Mouse (Mus musculus) heart, embryonic 16.5 days (tissue): ENCODE measurements at regions not wholly inside any gene's neighbourhood (a gene's known extent, or its start where the extent isn't known, plus 50 kb on each side); places are given as distances from the start of the nearest gene placed in this dataset.

Experiments
- ATAC-seq: fragments of 200-750 bp; cut with Nextera tagmentation; replicated peaks from 2 replicates; pipeline ENCODE4 v1.8.0; 2017; ENCODE audit warnings: moderate number of reproducible peaks; ENCODE audit not compliant: insufficient read depth, low FRiP score; ENCODE audit errors: extremely low read depth
- H3K27ac ChIP-seq: fragments of 300-500 bp; sonication (generic); 2 replicates; pipeline ENCODE4 v1.5.1; 2014; ENCODE audit warnings: mild to moderate bottlenecking, low read length, control low read depth, moderate library complexity
- H3K27me3 ChIP-seq: fragments of 300-500 bp; sonication (generic); 2 replicates; pipeline ENCODE4 v1.6.1; 2014; ENCODE audit warnings: low read length, mixed read lengths; ENCODE audit not compliant: control insufficient read depth, insufficient read depth
- H3K36me3 ChIP-seq: fragments of 300-500 bp; sonication (generic); 2 replicates; pipeline ENCODE4 v1.6.1; 2014; ENCODE audit not compliant: control insufficient read depth, insufficient read depth
- H3K4me1 ChIP-seq: fragments of 300-500 bp; sonication (generic); 2 replicates; pipeline ENCODE4 v1.6.1; 2014; ENCODE audit warnings: low read length, mixed read lengths; ENCODE audit not compliant: control insufficient read depth, insufficient read depth
- H3K4me2 ChIP-seq: fragments of 300-500 bp; sonication (generic); 2 replicates; pipeline ENCODE4 v1.6.1; 2014; ENCODE audit warnings: low read depth, mild to moderate bottlenecking, control low read depth, low read length
- H3K4me3 ChIP-seq: fragments of 300-500 bp; sonication (generic); 2 replicates; pipeline ENCODE4 v1.5.1; 2014; ENCODE audit warnings: mild to moderate bottlenecking, control low read depth, low read length
- H3K9ac ChIP-seq: fragments of 300-500 bp; sonication (generic); 2 replicates; pipeline ENCODE4 v1.6.1; 2014; ENCODE audit warnings: low read length, control low read depth
- H3K9me3 ChIP-seq: fragments of 300-500 bp; sonication (generic); replicated peaks from 2 replicates; pipeline ENCODE4 v1.6.1; 2016; ENCODE audit warnings: low read length; ENCODE audit not compliant: control insufficient read depth
- WGBS: fragments of 180-500 bp; shearing (Covaris S2); extraction: QIAGEN DNeasy Blood & Tissue Kit; methylation state at CpG from one replicate; pipeline ENCODE4 v1.1.7; 2014; 5-methylcytosine and 5-hydroxymethylcytosine counted together

DNA sequence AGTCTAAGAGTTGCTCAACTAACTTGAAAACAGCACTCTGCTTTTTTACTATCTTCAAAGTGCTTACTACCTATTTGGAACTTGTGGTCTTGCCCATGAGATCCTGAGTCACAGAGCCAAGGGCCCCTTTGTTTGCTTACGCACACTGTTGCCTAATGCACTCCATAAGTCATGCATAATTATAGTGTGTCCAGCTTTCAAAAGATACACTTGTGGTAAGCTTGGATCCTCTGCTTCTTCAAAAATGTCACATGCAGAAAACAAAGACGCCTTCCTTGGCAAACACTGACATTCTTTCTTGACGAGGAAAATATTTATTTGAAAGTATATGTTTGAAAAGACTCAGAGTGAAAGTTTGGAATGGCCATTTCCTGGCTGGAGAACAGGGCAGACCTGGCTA lies 2082.3 kb downstream of the 4930444P10Rik start:
- WGBS, result 68% methylated on average over 3 of the region's 3 CpGs
- no peaks in the 10 kb centered on the region for H3K36me3 ChIP-seq
- H3K27ac ChIP-seq, result no peak overlapping the region
- H3K9me3 ChIP-seq, result no peaks in the 10 kb centered on the region
- no peaks in the 10 kb centered on the region for H3K27me3 ChIP-seq
- H3K4me1 ChIP-seq, result no peaks in the 10 kb centered on the region
- no peak overlapping the region for H3K4me2 ChIP-seq
- H3K9ac ChIP-seq, result no peak overlapping the region
- no peak for ATAC-seq
- no peak overlapping the region for H3K4me3 ChIP-seq

DNA sequence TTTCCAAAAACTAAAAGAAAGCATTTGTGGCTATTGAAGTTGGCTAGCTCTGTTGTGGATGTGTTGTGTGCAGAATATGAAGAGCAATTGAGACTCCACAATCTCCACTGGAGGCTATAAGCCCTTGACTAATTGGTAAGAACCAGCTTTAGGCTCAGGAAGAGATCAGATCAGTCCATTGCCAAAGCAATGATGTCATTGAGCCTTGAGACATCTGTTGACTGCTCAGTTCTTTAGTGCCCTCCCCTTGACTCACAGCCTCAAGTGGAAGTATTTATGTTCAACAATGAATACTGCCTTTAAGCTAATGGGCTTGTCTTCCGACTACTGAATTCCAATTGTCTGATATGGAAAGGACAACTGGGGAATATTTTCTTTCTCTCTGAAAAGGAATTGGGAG lies 2090.6 kb downstream of the 4930444P10Rik start:
- Histone ChIP-seq H3K4me3 (no peak overlapping the region), H3K36me3 (no peaks in the 10 kb centered on the region), H3K4me1 (no peaks in the 10 kb centered on the region), H3K4me2 (no peak overlapping the region), H3K9ac (no peak overlapping the region), H3K9me3 (peaks cover 3% of the 10 kb centered on the region), H3K27me3 (no peaks in the 10 kb centered on the region), H3K27ac (no peak overlapping the region)
- ATAC-seq, result no peak
- WGBS, result 45% methylated on average over 1 of the region's 1 CpGs

DNA sequence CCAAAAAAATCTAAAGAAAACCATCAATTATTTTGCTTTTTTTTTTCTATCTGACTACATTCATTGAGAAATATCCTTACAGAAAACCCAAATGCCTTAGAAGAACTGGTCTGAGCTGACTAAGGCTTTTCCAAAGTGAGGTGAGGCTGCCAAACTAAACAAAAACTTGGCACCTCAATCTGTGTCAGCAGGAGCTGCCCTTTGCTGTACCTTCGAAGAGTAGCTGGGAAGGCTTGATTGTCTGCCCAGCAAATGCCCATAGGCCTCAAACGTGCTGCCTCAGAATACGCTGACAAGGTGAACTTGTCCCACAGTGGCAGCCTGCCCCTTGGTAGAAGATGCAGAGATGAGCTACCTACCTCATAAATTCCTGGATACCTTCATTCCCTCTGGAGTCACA lies 2091.7 kb downstream of the 4930444P10Rik start:
- H3K27ac ChIP-seq, result no peak overlapping the region

DNA sequence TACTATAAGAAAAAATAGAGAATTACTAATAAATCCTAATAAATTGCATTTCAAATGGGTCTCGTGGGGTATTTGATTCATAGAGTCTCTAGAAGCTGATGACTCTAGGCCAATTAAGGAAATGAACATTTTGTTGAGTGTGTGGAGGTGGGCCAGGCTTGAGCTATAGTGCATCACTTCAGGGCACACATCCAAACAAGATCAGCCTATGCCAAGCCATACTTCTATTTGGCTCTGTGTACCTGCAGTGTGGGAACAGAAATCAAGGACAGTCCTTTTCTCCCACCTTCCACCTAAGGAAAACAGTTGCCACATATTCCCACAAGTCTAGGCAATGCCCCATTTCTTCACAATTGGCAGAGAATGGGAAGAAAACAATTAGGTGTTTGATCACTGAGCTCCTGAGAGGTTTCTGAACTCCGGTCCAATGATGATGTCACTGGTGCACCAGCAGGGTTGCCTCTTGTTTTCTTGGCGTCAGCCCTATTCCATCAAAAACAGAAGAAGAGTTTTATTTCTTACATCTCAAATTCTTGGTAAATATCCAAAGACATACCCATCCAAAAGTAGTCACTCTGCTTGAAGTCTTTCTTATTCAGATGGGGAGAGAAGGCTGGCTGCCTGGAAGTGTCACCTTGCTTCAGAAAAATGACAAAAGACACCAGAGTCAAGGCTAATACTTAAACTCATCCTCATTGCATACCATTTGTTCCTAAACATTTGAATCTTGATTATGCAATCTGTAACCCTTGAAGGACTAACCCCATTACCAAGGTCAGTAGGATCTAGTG lies 2092.3 kb downstream of the 4930444P10Rik start:
- Histone ChIP-seq H3K27me3 (no peaks in the 10 kb centered on the region), H3K4me2 (no peak overlapping the region), H3K4me1 (no peaks in the 10 kb centered on the region), H3K9ac (no peak overlapping the region), H3K4me3 (no peak overlapping the region), H3K27ac (no peak overlapping the region), H3K36me3 (no peaks in the 10 kb centered on the region), H3K9me3 (peaks cover 3% of the 10 kb centered on the region)
- WGBS, result 68% methylated on average over 3 of the region's 3 CpGs
- no peak for ATAC-seq

More for the DNA sequence above, 2091.7 kb downstream of the 4930444P10Rik start:
- no peaks in the 10 kb centered on the region for H3K36me3 ChIP-seq
- ATAC-seq, result no peak
- WGBS, result 39% methylated on average over 3 of the region's 3 CpGs
- no peaks in the 10 kb centered on the region for H3K27me3 ChIP-seq
- H3K4me1 ChIP-seq, result no peaks in the 10 kb centered on the region
- no peak overlapping the region for H3K9ac ChIP-seq
- H3K4me2 ChIP-seq, result no peak overlapping the region
- peaks cover 3% of the 10 kb centered on the region for H3K9me3 ChIP-seq
- no peak overlapping the region for H3K4me3 ChIP-seq

DNA sequence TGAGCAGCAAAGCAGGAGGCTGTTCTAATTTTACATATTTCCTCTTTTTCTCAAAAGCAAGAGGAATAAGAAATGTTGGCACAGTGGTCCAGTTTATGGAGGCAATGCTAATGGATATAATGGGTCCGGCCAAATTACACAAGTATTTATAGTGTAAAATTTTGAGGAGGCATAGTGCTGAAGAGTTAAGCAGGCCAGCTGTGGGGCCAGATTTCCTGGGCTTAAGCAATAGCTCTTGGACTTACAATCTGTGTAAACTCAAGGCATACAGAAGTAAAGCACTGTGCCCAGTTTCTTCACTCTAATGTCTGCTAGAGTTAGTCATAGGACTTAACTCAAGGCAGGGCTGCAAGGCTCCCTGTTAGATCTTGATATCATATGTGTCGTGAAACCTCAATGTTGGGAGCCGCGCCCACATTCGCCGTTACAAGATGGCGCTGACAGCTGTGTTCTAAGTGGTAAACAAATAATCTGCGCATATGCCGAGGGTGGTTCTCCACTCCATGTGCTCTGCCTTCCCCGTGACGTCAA lies 2094.9 kb downstream of the 4930444P10Rik start:
- WGBS, result 92% methylated on average over 8 of the region's 11 CpGs

DNA sequence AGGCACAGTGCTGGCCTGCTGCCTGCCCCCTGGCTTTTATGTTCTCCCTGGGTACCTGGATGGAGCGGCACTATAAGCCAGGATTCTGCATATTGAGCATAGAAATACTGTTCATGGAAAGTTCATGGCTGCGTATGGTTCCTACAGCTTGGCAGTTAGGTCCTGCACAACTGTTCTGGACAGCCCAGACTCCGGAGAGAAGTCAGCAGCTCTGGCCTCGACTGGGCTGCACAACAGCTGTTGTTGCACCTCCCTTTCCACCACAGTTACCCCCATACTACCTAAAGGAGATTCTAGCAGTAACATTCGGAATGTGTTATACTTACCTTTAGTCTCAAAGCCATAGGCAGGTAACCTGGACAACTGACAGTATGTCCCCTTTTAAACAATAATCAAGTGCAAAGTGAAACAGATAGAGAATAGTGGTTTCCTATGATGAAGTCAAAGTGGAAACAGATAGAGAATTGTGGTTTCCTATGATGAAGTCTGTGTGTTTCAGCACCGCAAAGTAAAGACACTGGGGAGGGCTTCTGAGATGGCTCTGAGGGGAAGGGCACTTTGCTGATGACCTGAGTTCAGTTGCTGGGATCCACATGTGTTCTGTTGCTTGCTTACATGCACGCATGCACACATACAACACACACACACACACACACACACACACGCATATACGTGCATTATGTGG lies 2099.2 kb downstream of the 4930444P10Rik start:
- no peak overlapping the region for H3K9ac ChIP-seq
- ATAC-seq, result no peak
- H3K9me3 ChIP-seq, result no peaks in the 10 kb centered on the region; the same call in 1 of the 2 replicates
- no peaks in the 10 kb centered on the region for H3K4me1 ChIP-seq
- WGBS, result 83% methylated on average over 9 of the region's 9 CpGs
- H3K27ac ChIP-seq, result no peak overlapping the region
- no peaks in the 10 kb centered on the region for H3K36me3 ChIP-seq
- H3K27me3 ChIP-seq, result no peaks in the 10 kb centered on the region
- H3K4me2 ChIP-seq, result no peak overlapping the region
- no peak overlapping the region for H3K4me3 ChIP-seq

More for the DNA sequence above, 2094.9 kb downstream of the 4930444P10Rik start:
- no peak overlapping the region for H3K4me2 ChIP-seq
- no peaks in the 10 kb centered on the region for H3K36me3 ChIP-seq
- H3K4me1 ChIP-seq, result no peaks in the 10 kb centered on the region
- no peak overlapping the region for H3K9ac ChIP-seq
- no peak for ATAC-seq
- H3K27me3 ChIP-seq, result no peaks in the 10 kb centered on the region
- H3K27ac ChIP-seq, result no peak overlapping the region
- peaks cover 3% of the 10 kb centered on the region for H3K9me3 ChIP-seq
- H3K4me3 ChIP-seq, result no peak overlapping the region

DNA sequence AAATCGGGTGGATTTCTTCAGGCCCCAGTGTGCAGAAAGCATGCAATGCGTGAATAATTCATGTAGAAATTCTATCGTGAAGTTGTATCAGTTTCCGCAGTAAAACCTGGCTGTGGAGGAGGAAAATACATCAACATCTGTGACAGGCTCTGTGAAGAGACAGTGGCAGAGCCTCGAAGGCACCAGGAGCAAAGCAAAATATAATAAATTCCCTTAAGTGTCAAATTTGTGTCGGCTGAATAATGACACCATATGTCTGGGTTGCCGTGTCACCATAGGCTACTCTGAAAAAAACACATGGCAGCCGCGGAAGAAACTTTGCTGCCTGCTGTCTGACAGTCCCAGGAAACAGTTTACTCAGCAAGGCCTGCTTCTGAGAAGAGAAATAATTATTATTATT lies 2100.1 kb downstream of the 4930444P10Rik start:
- 73% methylated on average over 9 of the region's 9 CpGs for WGBS
- no peak overlapping the region for H3K4me2 ChIP-seq
- H3K27me3 ChIP-seq, result no peaks in the 10 kb centered on the region
- H3K36me3 ChIP-seq, result no peaks in the 10 kb centered on the region
- no peak overlapping the region for H3K27ac ChIP-seq
- no peaks in the 10 kb centered on the region for H3K4me1 ChIP-seq
- no peaks in the 10 kb centered on the region for H3K9me3 ChIP-seq
- no peak for ATAC-seq
- H3K4me3 ChIP-seq, result no peak overlapping the region
- H3K9ac ChIP-seq, result no peak overlapping the region

DNA sequence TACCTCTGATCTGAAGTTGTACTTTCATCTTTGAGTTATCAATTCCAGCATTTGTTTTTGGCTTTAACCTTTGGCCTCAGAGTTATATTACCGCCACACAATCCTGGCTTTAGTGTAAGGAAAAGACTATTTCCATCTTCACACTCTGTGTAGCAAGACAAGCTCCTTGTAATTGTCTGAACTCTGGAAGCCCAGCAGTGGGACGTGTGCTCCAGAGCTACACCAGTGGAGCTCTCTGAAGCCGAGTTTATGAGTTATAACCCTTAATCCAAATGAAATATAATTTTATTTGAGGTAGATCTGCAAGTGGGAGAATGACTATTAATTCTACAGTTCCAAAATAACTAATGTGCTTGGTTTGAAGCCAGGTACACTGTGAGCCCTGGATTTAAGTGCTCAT lies 2103.8 kb downstream of the 4930444P10Rik start:
- H3K9ac ChIP-seq, result no peak overlapping the region
- no peak for ATAC-seq
- H3K4me2 ChIP-seq, result no peak overlapping the region
- no peaks in the 10 kb centered on the region for H3K36me3 ChIP-seq
- H3K27me3 ChIP-seq, result no peaks in the 10 kb centered on the region
- H3K27ac ChIP-seq, result no peak overlapping the region
- 64% methylated on average over 3 of the region's 3 CpGs for WGBS
- H3K4me1 ChIP-seq, result no peaks in the 10 kb centered on the region
- no peak overlapping the region for H3K4me3 ChIP-seq
- H3K9me3 ChIP-seq, result no peaks in the 10 kb centered on the region

DNA sequence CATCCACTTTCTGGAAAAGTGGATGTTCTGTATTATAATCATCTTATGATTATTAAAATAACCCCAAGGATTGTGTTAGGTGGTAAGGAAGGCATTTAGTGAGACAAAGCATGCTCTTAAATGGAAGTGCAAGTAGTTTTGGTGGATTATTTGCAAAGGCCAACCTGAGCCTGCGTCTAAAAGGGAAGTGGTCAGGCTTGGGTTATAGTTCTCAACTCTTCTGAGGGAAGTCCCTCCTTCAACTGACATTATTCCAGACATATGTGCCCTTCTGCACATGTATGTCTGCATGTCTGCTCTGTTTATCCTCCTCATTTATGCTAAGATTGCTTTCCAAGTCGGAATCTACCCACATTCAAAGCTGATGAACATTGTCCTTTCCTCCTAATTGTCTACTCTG lies 2108.3 kb downstream of the 4930444P10Rik start:
- Histone ChIP-seq H3K27ac (no peak overlapping the region), H3K9ac (no peak overlapping the region), H3K4me3 (no peak overlapping the region), H3K4me2 (no peak overlapping the region), H3K4me1 (no peaks in the 10 kb centered on the region), H3K27me3 (no peaks in the 10 kb centered on the region), H3K9me3 (no peaks in the 10 kb centered on the region), H3K36me3 (no peaks in the 10 kb centered on the region)
- ATAC-seq, result no peak
- WGBS, result 73% methylated on average over 2 of the region's 2 CpGs
